Mouse (Mus musculus): ENCODE measurements around the gene Gm8159.
"Not testable (repeated sequence)": the region's sequence is repeated elsewhere in the genome, so short reads cannot be mapped to it uniquely, and the experiment has no call there.

Gene Gm8159

DNA sequence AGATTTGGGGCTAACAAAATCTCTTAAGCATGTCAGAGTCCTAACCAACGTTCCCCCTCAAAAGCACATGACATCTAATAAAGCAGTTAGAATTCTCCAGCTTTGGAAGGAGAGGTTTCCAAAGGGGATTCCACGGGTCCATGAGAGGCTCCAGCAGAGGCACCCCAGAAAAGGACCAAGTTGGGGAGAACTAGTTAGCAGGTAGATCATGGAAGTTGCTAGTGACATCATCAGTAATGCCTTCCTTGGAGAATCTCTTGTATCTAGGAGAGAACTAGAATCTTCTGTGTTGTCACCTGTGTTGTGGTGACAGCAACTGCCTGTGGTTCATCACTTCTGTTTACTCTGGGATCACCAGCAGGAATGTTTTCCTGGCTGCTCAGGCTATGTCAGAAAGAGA lies at the start of gene Gm8159:
Gm8159 (plus strand) TSS at position 301 of the 400 bp plus-strand sequence.
- not testable (repeated sequence) for DNase-seq (ENCODE audit: low read depth, low spot score)

DNA sequence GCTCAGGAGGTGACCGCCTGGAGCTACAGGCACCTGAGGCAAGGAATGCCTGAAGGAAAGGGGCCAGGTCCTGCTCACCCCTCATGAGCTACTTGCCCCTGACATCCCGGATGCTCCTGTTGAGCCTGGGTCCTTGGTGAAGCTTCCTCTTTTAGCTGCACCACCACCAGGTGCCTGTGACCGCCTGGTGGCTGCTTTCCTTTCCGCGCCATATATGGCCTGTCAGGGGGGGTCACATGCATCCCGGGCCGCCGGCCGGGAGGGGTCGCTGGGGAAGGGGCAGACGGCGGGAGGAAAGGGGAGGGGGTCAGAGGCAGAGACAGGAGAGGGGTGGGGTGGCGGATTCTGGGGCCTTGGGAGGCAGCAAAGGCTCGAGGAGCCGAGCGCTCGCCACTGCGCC lies 17.2 kb downstream of the Gm8159 start:
- not testable (repeated sequence) for DNase-seq (ENCODE audit: low read depth, low spot score)

DNA sequence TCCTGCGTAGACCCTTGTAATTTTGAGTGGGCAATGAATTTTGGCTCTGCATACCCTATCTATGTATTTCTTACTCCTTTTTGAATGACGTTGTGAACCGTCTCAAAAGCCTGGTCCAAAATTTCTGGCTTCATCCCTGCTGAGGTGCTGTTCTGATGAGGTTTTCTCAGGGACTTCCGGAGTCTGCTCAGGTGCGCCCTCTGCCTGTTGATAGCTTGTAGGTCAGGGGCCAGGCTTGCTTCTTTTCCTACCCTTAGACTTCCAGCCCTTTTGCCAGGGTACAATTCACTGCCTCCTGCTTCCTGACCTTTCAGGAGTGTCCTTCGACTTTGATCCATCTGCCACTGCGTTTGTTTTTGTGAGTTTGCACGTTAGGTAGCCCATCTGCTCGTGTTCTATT lies 18.2 kb downstream of the Gm8159 start:
- DNase-seq (ENCODE audit: low read depth, low spot score) = not testable (repeated sequence)

DNA sequence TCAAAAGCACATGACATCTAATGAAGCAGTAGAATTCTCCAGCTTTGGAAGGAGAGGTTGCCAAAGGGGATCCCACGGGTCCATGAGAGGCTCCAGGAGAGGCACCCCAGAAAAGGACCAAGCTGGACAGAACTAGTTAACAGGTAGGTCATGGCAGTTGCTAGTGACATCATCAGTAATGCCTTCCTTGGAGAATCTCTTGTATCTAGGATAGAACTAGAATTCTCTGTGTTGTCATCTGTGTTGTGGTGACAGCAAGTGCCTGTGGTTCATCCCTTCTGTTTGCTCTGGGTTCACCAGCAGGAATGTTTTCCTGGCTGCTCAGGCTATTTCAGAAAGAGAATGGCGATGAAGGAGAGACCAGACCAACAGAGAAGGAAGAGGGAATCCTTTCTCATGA lies 31.7 kb downstream of the Gm8159 start, which contains the start of gene Gm3239:
Gm3239 (plus strand) TSS at position 301 of the 400 bp plus-strand sequence.
- DNase-seq (ENCODE audit: low read depth, low spot score) = not testable (repeated sequence)
